Comparison of ENCODE assay signal across 18 mouse cellular contexts in genomic region chr13:51122771-51123170, GRCm38 (mm10). TPM values are rescaled to one million over a fixed set of nuclear protein-coding genes. Genes with fewer than 3 reads are reported as not detected.
"Had no signal": no experiment of that assay in that cellular context is flagged by ENCODE, and none has a peak within 500 bp of the region (broad histone marks: within the 10 kb centered on the region; RNA-seq: fewer than 3 reads in every experiment).

No protein-coding gene starts in this region.

- H3K27ac ChIP-seq: liver, embryonic 14.5 days; macrophage; midbrain, embryonic 13.5 days; stomach, embryonic 15.5 days had no signal

- H3K9me3 ChIP-seq: midbrain, embryonic 13.5 days; stomach, embryonic 15.5 days had no signal

- H3K9ac ChIP-seq: liver, embryonic 14.5 days; liver, postnatal 0 days; lung, embryonic 14.5 days; midbrain, embryonic 13.5 days; stomach, embryonic 15.5 days had no signal

- H3K4me2 ChIP-seq: liver, embryonic 11.5 days; lung, embryonic 14.5 days; midbrain, embryonic 13.5 days; stomach, embryonic 15.5 days had no signal

- ATAC-seq: intestine, embryonic 16.5 days; liver, postnatal 0 days; lung, postnatal 0 days; midbrain, embryonic 13.5 days; midbrain, embryonic 16.5 days had no signal

- H3K27me3 ChIP-seq: midbrain, embryonic 13.5 days; stomach, embryonic 15.5 days had no signal

- H3K4me3 ChIP-seq: layer of hippocampus, adult 2 months; midbrain, embryonic 13.5 days; stomach, embryonic 15.5 days had no signal

- H3K36me3 ChIP-seq: stomach, embryonic 15.5 days had no signal

- DNase-seq: kidney, adult 18-20 months; kidney, adult 9 months; kidney, postnatal 14 days; layer of hippocampus, adult 9-11 months; liver, postnatal 0 days; lung, embryonic 14.5 days; right cerebral cortex, postnatal 25 days; spleen, adult 18-20 months; thymus, postnatal 25 days had no signal

RNA-seq across cellular contexts. Expression of gene Nxnl2, which starts 48.1 kb away (rescaled TPM):
- polyA plus RNA-seq: macrophage had no signal
